Mouse (Mus musculus) left cerebral cortex, postnatal 10 days (tissue): ENCODE measurements at regions not wholly inside any gene's neighbourhood (a gene's known extent, or its start where the extent isn't known, plus 50 kb on each side); places are given as distances from the start of the nearest gene placed in this dataset.

ENCODE experiments used
- DNase-seq, 2 experiments: peaks; one replicate each; pipeline ENCODE4 v3.0.0; 2021 to 2022; ENCODE audit warnings: low spot score in 2 of 2, mixed read lengths in 1 of 2; ENCODE audit errors: extremely low spot score in 1 of 2
- intact Hi-C: fragments of 180-260 bp; cut with DNase I; formaldehyde crosslinking; loops from one replicate; pipeline ENCODE4 v1.15.1; 2025

DNA sequence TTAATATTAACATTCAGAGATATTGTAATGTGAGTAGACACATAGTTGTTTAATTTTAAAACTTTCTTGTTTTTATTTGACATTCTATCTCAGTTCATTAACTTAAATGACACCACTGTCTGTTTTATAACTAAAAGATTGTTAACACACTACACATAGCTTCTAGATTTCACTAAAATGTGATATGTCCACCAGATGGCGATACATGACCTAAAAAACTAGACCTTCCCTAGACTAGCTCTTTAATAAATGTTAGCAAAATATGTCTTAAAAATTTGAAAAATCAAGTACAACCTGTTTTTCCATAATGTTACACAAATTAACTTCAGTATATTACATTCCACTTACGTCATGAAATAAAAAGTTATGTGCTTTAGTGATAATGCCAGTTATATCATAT lies 1398.8 kb upstream of the Cdh9 start:
- intact Hi-C loops = loop anchor here (10.0 kb wide), 1 partner anchor 1735 kb away; no protein-coding TSS in a partner anchor
- DNase-seq = peak in 1 of 2 experiments; percentile 13

GRCm38 (mm10) chr15:15331947-15332346 lies 1396.6 kb upstream of the Cdh9 start:
- intact Hi-C loops = no loop called here
- DNase-seq = no peak

- intact Hi-C loops = no loop called here
- no peak for DNase-seq
Measured at GRCm38 (mm10) chr15:15361841-15362240, 1366.7 kb upstream of the Cdh9 start.

DNA sequence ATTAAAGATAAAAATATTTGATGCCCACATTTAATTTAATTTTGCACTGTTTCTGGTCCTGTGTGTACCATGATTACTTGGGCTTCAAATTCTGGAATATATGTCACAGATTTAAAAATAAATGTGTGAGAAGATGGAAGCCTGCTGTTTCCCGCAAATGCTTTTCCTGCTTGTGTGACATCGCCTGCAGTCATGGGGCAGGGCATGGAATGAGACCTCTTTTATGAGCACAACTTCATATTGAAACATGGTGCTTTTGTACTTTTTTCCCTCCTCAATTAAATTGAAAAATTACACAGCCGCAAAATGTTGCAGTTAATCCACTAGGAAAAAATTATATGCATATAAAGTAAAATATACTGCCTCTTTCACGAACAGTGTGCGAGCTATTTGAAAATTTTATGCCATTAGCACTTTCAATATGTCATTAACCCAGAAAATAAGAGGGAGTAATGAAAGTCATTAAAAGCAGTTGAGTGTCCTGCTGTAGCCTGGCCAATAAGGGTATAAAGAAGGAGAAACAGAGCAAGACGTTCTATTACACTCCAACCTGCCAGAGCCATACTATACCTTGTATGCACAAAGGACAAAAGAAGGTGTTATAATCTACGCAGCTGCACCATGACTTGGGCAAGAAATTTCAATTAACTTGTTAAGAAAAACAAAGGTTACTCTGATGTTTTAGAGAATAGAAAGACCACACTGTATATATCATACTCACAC lies 1336.1 kb upstream of the Cdh9 start:
- DNase-seq = no peak
- intact Hi-C loops = no loop called here
